Mouse (Mus musculus) brain, embryonic 18.5 days (tissue): ENCODE measurements around the gene Cd164l2.

Experiments used
- DNase-seq: peaks from one replicate; pipeline ENCODE4 v3.0.0-alpha.2; 2012; ENCODE audit warnings: low read depth, low spot score

The Cd164l2 gene

DNA sequence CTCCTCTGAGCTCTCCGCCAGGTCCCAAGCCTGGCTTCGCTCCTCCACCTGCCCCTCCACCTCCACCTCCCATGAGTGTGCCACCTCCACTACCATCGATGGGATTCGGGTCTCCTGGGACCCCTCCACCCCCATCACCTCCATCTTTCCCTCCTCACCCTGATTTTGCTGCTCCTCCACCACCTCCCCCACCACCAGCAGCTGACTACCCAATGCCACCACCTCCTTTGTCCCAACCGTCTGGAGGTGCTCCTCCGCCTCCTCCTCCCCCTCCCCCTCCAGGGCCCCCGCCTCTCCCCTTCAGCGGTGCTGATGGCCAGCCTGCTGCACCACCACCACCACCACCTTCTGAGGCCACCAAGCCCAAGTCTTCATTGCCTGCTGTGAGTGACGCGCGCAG is 17.4 kb upstream of the Cd164l2 start:
- DNase-seq, result no peak

DNA sequence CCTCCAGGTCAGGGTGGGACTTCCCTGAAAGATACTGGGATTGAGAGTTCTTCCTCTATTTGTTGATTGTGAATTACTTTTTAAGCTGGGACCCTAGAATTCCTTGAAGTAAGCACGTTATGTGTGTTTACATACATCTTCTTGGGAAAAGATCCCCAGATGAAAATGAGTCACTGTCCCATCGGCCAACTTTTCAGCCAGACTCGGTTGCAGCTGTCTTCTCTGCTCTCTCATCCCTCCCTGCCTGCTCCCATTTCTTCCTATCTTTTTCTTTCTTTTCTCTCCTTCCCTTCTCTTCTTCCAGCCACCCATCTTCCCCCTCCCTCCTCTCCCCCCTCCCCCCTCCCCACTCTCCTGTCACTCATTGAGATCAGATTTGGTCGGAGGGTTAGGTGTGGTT is 16.9 kb upstream of the Cd164l2 start:
- DNase-seq, result no peak

DNA sequence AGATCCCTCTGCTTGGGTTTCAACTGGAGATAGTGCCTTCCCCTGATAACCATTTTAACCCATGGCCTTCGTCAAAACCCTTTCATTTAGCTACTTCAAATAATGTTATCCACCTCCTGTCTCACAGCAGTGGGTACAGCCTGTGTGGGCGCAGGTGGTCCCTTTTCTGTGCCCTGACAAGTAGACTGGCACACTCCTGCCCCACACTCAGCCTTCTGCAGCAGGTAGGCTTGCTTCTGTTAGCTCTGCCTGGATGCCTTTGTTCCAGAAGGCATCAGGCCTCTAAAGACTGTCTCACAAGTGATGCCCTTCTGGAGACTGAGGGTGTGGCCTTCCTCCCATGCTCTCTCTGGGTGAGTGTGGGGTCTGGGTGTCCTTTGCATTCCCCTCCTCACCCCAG is 15.8 kb upstream of the Cd164l2 start:
- DNase-seq, result no peak

DNA sequence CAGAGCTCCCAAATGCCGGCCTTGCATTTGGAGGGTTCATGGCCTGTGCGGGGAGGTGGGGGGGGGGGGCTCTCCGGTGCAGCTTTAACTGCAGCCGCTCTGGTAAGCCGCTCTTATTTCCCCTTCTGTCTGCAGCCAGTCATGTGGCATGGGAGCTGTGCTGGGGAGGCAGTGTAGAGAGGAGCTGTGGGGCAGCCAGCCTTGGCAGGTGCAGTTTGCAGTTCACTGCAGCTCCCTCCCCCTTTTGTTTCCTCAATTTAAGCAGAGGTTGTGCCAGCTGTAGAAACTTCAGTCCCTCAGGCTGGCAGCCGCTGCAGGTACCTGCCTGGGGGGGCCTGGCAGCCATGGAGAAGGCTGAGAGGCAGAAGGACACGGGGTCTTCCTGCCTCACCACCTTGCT is 15.1 kb upstream of the Cd164l2 start:
- DNase-seq, result no peak

DNA sequence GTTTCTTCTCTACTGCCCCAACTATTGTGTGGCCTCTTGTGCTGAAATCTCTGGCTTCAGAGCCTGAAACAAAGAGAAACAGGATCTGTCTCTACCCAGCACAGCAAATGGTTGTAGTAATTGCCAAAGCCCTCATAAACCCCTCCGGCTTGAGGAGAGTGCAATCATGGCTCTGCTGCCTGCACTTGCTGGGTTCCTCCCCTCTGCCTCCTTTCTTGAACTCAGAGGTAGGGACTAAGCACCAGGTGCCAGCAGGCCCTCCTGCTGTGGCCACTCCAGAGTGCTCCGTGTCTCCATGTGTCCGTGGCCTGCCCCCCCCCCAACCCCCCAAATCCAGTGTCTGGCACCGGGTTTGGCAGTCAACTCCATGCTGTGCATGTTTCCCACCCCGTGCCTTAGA is 14.6 kb upstream of the Cd164l2 start:
- no peak for DNase-seq

DNA sequence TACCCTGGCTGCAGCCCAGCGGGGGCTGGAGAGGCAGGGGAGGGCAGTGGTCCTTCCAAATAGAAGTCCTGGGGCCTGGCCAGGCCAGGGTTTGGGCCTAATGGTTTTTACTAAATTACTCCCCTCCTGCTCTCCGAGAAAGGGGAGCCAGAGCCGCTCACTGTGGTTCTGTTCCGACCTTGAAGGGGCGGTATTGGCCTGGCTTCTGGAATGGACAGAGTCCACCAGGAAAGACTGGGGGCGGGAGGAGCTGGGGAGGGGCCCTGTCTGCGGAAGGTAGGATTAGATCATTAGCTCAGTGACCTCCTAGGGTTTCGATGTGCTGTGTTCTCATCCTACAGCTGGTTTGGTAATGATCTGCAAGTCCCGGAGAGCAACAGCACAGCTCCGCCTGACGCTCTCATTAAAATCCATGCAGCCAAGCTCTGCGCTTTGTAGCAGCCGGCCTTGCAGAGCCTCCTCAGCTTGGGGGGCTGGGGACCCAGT is 14.1 kb upstream of the Cd164l2 start:
- no peak for DNase-seq

DNA sequence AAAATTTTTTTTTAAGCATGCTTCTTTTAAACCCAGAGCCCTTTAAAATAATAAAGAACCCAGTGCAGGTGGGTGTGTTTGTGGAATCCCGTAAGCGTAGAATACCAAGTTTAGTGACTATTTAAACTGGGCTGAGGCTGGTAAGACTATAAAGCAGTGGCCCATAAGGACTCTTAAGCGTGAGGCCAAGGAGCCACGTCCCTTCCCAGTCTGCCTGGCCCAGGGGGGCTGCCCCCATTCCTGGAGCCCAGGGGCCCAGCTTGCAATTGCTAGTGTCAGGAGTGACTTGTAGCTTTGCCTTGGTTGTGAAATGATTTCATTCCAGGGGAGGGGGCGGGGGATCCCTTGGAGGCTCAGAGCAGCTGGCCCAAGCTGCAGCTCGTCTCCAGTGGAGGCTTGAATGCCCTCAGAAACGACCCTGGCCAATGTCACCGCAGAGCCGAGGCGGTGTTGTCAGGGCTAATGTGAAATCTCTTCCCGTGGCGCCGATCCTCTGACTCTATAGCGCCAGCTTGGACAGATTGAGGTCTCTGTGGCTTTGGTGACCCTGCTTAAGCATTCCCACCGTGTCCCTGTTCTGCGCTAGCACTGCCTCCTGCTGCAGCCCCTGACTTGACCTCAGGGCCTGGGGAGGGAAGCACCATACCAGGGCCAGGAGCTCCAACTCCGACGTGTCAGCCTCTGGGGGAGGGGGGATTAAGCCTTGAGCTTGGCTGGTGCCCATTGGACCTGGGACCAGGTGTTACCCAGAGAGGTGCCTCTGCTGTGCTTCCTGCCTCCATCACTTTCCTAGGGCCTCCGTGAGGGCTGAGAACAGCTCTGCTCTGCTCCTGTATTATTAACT is 13.4 kb upstream of the Cd164l2 start:
- no peak for DNase-seq

DNA sequence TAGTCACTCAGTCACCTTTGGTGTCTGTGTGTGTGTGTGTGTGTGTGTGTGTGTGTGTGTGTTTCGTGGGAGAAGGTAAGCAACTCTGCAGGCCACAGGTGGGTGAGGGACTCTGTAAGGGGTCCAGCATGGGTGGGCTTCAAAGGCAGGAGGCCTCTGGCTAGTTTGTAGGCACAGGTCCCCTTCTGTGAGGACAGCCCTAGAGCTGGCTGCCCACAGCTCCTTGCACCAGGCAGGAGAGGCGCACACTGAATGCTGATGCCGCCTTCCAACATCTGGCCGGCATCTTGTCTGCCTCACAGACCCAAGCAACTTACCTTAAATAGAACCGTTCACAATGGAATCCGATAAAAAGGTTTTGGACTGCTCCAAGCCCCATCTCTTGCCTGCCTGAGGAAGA is 12.2 kb upstream of the Cd164l2 start:
- DNase-seq, result no peak

DNA sequence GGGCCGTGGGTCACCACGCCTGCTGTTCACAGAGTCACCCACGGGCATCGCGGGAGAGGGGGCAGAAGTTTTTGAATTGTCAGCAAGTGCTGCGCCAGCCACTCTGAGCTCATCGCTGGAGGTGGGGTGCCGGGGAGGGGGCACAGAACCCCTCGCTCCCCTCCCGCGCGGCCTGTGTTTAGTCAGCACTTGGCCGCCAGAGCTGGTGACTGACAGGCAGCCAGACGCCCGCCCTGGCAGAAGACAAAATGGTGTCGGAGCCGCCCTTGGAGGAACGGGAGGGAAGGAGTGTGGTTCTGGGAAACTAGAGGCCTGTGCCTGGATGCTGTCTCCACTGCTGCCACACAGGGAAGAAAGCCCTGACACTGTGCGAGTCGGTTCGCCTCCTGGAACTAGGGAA is 11.6 kb upstream of the Cd164l2 start:
- DNase-seq, result no peak

DNA sequence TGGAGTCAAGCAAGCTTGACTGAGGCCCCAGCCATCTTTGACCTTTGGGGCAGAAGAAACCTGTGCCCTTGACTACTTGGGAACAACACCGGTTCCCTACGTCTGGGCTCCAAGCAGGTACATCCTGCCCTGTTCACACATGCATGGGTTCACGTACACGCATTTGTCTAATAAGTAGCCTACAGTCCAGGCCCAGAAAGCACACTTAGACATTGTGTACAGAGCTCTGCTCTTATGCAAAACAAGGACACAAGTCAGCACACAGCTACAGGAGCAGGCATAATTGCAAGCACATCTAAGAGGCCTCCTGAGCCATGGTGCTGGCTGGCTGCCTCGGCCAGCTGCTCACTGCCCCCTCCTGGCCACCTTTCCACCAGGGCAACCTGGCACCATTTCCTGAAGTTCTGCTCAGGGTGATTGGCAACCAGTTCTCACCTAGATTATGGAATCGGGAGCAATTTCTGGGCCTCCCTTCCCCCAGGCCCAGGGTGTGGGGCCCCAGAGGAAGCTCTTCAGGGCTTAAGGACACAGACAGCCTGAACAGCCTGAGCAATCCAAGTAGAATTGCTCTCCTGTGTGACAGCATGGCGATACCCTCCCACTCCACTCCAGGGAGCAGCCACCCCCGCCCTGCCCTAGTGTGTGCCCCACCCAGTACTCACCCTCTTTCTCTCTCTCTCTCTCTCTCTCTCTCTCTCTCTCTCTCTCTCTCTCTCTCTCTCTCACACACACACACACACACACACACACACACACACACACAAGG is 10.7 kb upstream of the Cd164l2 start:
- DNase-seq, result no peak

DNA sequence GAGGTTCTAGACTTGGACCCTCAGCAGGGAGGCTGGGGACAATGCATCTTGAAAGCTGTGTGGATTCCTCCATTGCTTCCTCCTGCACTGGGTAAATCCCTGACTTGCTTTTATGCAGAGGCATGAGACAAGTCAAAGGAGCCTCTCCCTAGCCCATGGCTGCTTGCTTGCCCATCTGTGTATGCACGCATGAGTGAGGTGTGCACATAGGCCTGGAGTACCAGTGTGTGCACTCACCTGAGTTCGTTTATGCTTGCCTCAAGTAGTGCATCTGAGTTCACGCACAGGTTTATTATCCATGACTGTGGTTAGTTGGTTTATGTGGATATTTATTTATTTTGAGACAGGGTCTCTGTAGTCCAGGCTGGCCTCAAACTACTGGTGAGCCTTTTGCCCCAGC is 9.7 kb upstream of the Cd164l2 start:
- DNase-seq, result no peak

DNA sequence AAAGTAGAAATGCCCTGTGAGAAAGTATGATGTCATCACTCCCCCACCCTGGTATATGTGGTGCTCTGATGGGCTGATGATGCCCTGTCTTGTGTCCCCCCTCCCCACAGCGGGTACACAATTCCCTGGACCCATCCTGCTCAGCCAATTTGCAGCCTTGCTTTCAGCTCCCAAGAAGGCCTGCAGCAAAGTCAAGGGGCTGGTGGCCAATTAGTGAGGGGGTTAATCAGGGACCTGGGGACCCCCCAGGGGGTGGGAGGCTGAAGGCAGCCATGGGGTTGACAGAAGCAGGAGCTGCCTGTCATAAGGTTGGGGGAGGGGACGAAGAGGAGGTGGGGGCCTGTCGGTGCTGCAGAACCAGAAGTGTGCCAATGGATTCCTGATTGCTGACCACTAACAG is 8.3 kb upstream of the Cd164l2 start:
- DNase-seq, result no peak

DNA sequence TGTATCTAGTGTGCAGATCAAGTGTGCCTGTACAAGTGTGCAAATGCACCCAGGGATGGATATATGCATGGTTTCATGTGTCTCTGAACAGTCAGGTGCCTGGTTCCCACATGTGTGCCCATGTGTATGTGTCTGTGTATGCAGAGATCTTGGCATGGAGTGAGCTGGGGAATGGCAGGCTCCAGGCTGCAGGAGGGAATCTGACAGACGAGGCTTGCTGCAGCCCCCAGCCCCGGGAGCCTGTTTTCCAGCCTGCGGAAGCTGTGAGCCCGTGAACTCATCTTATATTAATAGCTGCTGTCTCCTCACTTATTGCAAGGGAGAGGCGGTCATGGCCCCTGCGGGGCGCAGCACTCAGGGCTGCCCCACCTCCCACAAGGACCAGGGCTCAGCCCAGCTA is 7.6 kb upstream of the Cd164l2 start:
- DNase-seq, result no peak

DNA sequence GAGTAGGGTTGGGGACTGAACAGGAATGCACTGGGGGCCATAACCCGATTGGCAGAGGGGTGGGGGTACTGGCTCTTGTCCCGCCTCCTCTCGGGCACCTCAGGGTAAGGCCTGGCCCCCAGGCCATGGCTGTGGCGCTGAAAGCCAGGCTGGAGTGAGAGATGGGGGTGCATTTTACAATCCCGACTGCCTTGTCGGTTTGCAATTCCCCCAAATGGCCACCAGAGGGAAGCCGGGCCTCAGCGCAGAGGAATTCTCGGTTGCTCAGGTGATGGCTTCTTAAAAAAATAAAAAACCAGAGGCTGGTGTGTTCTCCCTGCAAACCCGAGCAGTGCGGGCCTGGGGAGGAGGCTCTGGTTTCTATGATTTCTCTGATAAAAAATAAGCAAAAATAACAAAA is 2.6 kb upstream of the Cd164l2 start:
- DNase-seq, result no peak

DNA sequence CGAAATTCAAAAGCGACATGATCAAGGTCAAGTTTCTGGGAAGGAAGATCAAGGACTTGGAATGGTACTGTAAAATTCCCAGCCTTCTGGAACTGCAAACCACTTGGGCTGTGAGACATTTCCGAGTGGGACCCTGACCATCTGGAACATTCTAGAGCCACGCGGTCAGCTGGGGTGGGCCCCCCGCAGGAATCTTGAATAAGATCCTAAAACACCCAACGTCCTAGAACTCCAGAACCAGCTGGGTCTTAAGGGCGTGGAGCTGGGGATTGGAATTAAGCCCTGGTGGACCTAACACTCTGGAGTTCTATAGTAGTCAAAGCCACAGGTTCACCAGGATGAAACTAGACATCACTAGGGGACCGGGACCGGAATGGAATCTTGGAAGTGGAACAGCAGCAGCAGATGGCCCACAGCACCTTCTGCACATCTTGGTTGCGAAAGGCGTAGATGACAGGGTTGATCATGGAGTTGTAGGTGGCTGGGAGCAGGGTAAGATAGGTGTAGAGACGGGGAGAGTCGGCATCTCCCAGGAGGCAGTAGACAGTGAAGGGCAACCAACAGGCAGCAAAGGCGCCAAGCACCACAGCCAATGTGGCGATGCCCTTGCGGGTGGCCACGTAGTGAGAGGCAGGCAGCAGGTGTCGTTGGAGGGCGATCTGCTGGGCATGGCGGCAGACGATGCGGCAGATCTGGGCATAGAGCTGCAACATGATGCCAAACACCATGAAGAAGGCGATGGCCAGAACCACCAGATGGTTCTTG is 1.7 kb upstream of the Cd164l2 start:
- DNase-seq, result no peak

DNA sequence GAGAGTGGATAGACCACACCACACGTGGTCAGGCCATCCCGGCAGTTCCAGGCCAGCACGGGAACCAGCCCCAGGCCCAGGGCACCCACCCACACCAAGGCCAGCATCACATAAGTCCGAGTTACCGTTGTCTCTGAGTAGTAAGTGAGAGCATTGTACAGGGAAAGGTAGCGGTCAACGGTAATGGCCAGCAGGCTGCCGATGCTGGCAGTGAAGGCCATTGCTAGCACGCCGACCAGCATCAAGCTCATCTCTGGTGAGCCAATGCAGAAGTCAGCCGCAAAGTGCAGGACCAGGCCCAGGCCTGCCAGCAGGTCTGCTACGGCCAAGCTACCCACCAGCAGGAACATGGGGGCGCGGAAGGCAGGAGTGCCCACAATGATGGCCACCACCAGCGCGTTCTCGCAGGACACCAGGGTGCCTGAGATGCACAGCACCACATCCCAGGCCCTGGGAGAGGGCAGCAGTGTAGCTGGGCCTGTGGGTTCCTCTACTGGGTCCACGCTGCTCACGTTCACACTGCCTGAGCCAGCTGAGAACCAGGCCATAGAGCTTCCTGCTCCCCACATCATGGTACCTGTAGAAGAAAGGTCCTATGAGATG is 1.0 kb upstream of the Cd164l2 start:
- DNase-seq, result no peak

DNA sequence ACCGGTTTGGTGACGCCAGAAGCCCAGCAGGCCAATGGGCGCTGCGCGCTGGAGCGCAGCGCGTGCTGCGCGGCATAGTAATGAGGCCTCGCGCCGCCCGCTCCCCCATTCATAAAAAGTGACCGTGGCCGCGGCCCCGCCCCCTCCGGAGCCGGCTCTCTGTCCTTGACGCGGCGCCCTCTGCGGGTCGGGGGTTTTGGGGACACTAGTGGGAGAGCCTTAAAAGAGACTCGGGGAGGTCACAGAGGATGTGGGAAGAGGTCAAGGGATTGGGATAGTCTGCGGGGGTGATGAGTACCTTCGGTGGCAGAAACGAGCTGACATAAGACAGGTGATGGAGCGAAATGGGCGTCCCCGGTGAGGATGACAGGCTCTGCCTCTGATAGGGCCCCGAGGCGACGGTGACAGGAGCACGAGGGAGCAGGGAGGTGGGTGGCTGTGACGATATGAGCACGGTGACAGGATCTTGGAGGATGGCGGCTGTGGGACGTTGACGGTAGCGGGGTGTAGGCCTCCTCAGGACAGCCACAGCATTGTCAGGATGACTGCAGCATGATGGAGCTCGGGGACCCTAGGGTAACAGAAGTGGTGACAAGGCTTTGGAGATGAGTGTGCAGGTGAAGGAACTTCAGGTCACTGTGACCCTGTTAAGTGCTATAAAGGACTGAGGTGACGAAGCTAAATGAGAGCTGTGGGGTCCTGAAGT is 784 bp downstream of the Cd164l2 start:
- no peak for DNase-seq

DNA sequence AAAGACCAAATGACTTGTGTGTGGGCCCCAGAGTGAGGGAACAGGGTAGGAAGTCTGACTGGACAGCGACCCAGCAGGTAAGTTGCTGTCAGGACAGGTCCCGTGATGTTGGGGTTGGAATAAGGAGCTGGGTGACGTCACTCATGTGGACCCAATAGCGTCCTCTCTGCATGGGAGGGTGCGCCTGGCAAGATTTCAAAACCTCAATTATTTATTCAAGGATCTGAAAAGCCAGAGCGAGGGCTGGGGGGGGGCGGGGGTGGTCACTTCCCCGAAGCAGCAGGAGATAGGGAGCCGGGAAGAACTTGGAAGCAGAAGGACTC is 1.3 kb downstream of the Cd164l2 start:
- DNase-seq, result no peak

DNA sequence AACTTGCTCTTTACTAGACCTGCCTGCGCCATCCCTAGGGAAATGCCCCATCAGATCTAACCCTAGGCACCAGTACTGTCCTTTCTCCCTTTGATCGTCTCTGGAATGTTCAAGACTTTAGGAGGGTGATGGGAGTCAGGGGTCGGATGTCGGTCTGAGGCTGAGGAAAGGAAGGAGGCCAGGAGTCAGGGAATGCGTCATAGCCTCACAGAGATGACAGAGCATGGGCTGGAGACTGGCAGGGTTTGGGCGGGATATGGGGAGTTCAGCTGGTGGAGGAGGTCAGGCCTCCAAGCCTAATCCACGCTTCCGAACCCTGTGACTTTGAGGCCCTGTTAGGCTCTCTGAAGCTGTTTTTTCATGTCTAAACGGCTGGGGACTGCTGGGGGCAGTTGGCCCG is 1.7 kb downstream of the Cd164l2 start:
- DNase-seq, result no peak

DNA sequence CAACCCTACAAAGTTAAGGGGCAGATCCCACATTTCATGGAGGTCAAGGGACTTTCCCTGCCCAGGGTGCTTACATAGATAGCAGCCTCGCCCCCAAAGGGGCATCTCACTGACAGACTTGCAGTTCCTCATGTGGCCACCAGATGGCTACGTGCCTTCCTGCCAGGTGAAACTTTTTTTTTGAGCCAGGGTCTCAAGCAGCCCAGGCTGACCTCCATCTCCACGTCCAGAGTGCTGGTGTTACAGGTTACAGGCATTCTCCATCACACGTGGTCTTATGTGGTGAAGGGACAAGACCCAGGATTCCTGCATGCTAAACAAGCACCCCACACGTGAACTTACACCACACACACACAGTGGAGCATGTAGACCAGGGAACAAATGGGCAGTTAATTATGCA is 5.7 kb downstream of the Cd164l2 start:
- no peak for DNase-seq

DNA sequence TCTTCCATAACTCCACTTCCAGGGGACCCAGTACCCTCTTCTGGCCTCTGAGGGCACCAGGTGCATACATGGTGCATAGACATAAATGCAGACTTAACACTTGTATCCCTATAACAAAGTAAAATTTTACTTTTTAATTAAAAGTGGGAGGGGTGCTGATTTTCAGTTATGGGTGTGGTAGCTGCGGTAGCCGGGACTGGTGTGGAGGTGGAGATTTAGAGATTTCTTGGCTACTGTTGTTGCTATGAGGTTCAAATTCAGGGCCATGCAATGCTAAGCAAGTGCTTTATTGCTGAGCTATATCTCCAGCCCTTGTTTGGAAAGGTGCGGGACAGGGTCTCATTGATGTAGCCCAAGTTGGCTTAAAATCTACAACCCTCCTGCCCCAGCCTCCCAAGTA is 6.8 kb downstream of the Cd164l2 start:
- no peak for DNase-seq
